Mouse (Mus musculus) heart, adult 2 months (tissue): ENCODE measurements at regions not wholly inside any gene's neighbourhood (a gene's known extent, or its start where the extent isn't known, plus 50 kb on each side); places are given as distances from the start of the nearest gene placed in this dataset.
A peak's percentile ranks its signal among the peaks of the same experiment; 100 is the strongest.

ENCODE experiments used
- DNase-seq, 2 experiments: peaks; one replicate each; pipeline ENCODE4 v3.0.0; 2021
- H3K27ac ChIP-seq: fragments of 200-600 bp; 2 replicates; pipeline ENCODE4 v1.8.1; 2022
- H3K27me3 ChIP-seq: fragments of 200-500 bp; 2 replicates; pipeline ENCODE4 v1.6.1; 2012; ENCODE audit warnings: mild to moderate bottlenecking, low read length, inconsistent platforms, mixed read lengths; ENCODE audit not compliant: control insufficient read depth, insufficient read depth
- H3K36me3 ChIP-seq: fragments of 200-500 bp; 2 replicates; pipeline ENCODE4 v1.6.1; 2012; ENCODE audit warnings: low read length, inconsistent platforms; ENCODE audit not compliant: control insufficient read depth, insufficient read depth
- H3K4me1 ChIP-seq: fragments of 200-500 bp; 2 replicates; pipeline ENCODE4 v1.6.1; 2011; ENCODE audit warnings: low read length; ENCODE audit not compliant: control insufficient read depth, insufficient read depth
- H3K4me3 ChIP-seq: fragments of 200-600 bp; 2 replicates; pipeline ENCODE4 v1.8.1; 2022
- H3K79me2 ChIP-seq: fragments of 200-500 bp; replicated peaks from 2 replicates; pipeline ENCODE4 v1.6.1; 2012; ENCODE audit warnings: mild to moderate bottlenecking, inconsistent platforms, low read length, moderate library complexity, mixed read lengths; ENCODE audit not compliant: control insufficient read depth, insufficient read depth
- H3K9ac ChIP-seq: fragments of 200-500 bp; 2 replicates; pipeline ENCODE4 v1.6.1; 2012; ENCODE audit warnings: low read depth, mild to moderate bottlenecking, control low read depth, inconsistent platforms, low read length, mixed read lengths
- CTCF ChIP-seq: fragments of 200-600 bp; IDR thresholded peaks from 2 replicates; pipeline ENCODE4 v1.8.1; 2022; ENCODE audit warnings: antibody characterized with exemption, mild to moderate bottlenecking, moderate library complexity
- EP300 ChIP-seq: fragments of 200-500 bp; IDR thresholded peaks from 2 replicates; pipeline ENCODE4 v1.6.1; 2011; ENCODE audit warnings: low read depth, low read length, control low read depth; ENCODE audit not compliant: insufficient read depth
- POLR2A ChIP-seq: fragments of 200-500 bp; IDR thresholded peaks from 2 replicates; pipeline ENCODE4 v1.6.1; 2011; ENCODE audit warnings: mild to moderate bottlenecking, low read depth, low read length, control low read depth; ENCODE audit not compliant: insufficient read depth
- whole genome bisulfite sequencing: fragments of 180-500 bp; shearing (Covaris S2); methylation state at CpG from one replicate; pipeline ENCODE4 v1.1.7; 2018; 5-methylcytosine and 5-hydroxymethylcytosine counted together
- intact Hi-C: fragments of 180-260 bp; cut with DNase I; formaldehyde crosslinking; loops from one replicate; pipeline ENCODE4 v1.15.1; 2025

- Histone ChIP-seq H3K79me2 (no peaks in the 10 kb centered on the region), H3K27me3 (no peaks in the 10 kb centered on the region), H3K9ac (peak overlapping the region; percentile 33), H3K4me3 (no peak overlapping the region), H3K4me1 (peaks cover 15% of the 10 kb centered on the region), H3K27ac (peak overlapping the region; percentile 76), H3K36me3 (no peaks in the 10 kb centered on the region)
- DNase-seq = peak; percentile 76 to 87
- WGBS = 21% methylated on average over 22 of the region's 22 CpGs
- TF ChIP-seq POLR2A = peak; percentile 41; the same call in 1 of the 2 replicates
- no peak for TF ChIP-seq CTCF
- peak; percentile 76 for TF ChIP-seq EP300
- intact Hi-C loops = loop anchor here (2.0 to 5.0 kb wide), 2 partner anchors 47 to 62 kb away; no protein-coding TSS in a partner anchor
Observed at GRCm38 (mm10) chr17:31790280-31791063, 65.1 kb downstream of the Sik1 start.

- no peak for DNase-seq
- H3K4me3 ChIP-seq = no peak overlapping the region
- no peak overlapping the region for H3K27ac ChIP-seq
- H3K27me3 ChIP-seq = no peaks in the 10 kb centered on the region
- peaks cover 15% of the 10 kb centered on the region for H3K4me1 ChIP-seq
- TF ChIP-seq POLR2A (no peak), EP300 (no peak), CTCF (no peak)
- no peaks in the 10 kb centered on the region for H3K36me3 ChIP-seq
- no peak overlapping the region for H3K9ac ChIP-seq
- H3K79me2 ChIP-seq = no peaks in the 10 kb centered on the region
- intact Hi-C loops = loop anchor here (2.0 to 5.0 kb wide), 2 partner anchors 46 to 61 kb away; no protein-coding TSS in a partner anchor
- WGBS = 97% methylated on average over 17 of the region's 17 CpGs
Observed at GRCm38 (mm10) chr17:31791656-31792055, 63.9 kb downstream of the Sik1 start.

- peaks cover 15% of the 10 kb centered on the region for H3K4me1 ChIP-seq
- intact Hi-C loops = loop anchor here (5.0 kb wide), 1 partner anchor 44 kb away; no protein-coding TSS in a partner anchor
- 87% methylated on average over 5 of the region's 5 CpGs for WGBS
Observed at GRCm38 (mm10) chr17:31793040-31793439, 62.6 kb downstream of the Sik1 start.

GRCm38 (mm10) chr17:31793521-31793920 is 62.1 kb downstream of the Sik1 start:
- WGBS = 68% methylated on average over 10 of the region's 10 CpGs
- H3K36me3 ChIP-seq = no peaks in the 10 kb centered on the region
- no peaks in the 10 kb centered on the region for H3K27me3 ChIP-seq
- peak; percentile 60 to 65 for DNase-seq
- intact Hi-C loops = loop anchor here (5.0 kb wide), 1 partner anchor 44 kb away; no protein-coding TSS in a partner anchor
- no peak overlapping the region for H3K9ac ChIP-seq
- no peaks in the 10 kb centered on the region for H3K79me2 ChIP-seq
- TF ChIP-seq CTCF (no peak), POLR2A (no peak), EP300 (no peak)
- no peak overlapping the region for H3K4me3 ChIP-seq
- H3K4me1 ChIP-seq = peaks cover 15% of the 10 kb centered on the region
- no peak overlapping the region; the same call in 1 of the 2 replicates for H3K27ac ChIP-seq

More at GRCm38 (mm10) chr17:31793040-31793439, 62.6 kb downstream of the Sik1 start:
- Histone ChIP-seq H3K4me3 (no peak overlapping the region), H3K27me3 (no peaks in the 10 kb centered on the region), H3K36me3 (no peaks in the 10 kb centered on the region), H3K27ac (no peak overlapping the region), H3K9ac (no peak overlapping the region), H3K79me2 (no peaks in the 10 kb centered on the region)
- no peak for DNase-seq
- TF ChIP-seq CTCF (no peak), EP300 (no peak)

- Histone ChIP-seq H3K36me3 (no peaks in the 10 kb centered on the region), H3K4me3 (no peak overlapping the region), H3K27me3 (no peaks in the 10 kb centered on the region), H3K79me2 (no peaks in the 10 kb centered on the region), H3K9ac (no peak overlapping the region), H3K27ac (no peak overlapping the region; the same call in 1 of the 2 replicates), H3K4me1 (peaks cover 14% of the 10 kb centered on the region)
- no peak for DNase-seq
- intact Hi-C loops = loop anchor here (5.0 kb wide), 1 partner anchor 43 kb away; no protein-coding TSS in a partner anchor
- no peak for TF ChIP-seq POLR2A
- TF ChIP-seq CTCF = no peak
- TF ChIP-seq EP300 = no peak
- 69% methylated on average over 4 of the region's 4 CpGs for WGBS
Observed at GRCm38 (mm10) chr17:31793964-31794363, 61.6 kb downstream of the Sik1 start.
